Mouse (Mus musculus) limb, embryonic 12.5 days (tissue): ENCODE measurements around the gene Tdpoz5. TPM values are rescaled to one million over a fixed set of nuclear protein-coding genes. Genes with fewer than 3 reads are reported as not detected.
"Not testable (repeated sequence)": the region's sequence is repeated elsewhere in the genome, so short reads cannot be mapped to it uniquely, and the experiment has no call there.

Experiments used
- ATAC-seq: fragments of 200-750 bp; cut with Nextera tagmentation; 2 replicates; pipeline ENCODE4 v1.8.0; 2017; ENCODE audit warnings: low read depth, moderate TSS enrichment; ENCODE audit not compliant: insufficient number of reproducible peaks, insufficient read depth, low FRiP score, low TSS enrichment
- H3K27ac ChIP-seq: fragments of 300-500 bp; sonication (generic); 2 replicates; pipeline ENCODE4 v1.5.1; 2016; ENCODE audit warnings: mild to moderate bottlenecking, moderate library complexity
- H3K27me3 ChIP-seq: fragments of 300-500 bp; sonication (generic); 2 replicates; pipeline ENCODE4 v1.6.1; 2016; ENCODE audit warnings: mild to moderate bottlenecking, moderate library complexity
- H3K36me3 ChIP-seq: fragments of 300-500 bp; sonication (generic); 2 replicates; pipeline ENCODE4 v1.6.1; 2016; ENCODE audit warnings: mild to moderate bottlenecking, moderate library complexity
- H3K4me1 ChIP-seq: fragments of 300-500 bp; sonication (generic); replicated peaks from 2 replicates; pipeline ENCODE4 v1.6.1; 2016
- H3K4me2 ChIP-seq: fragments of 300-500 bp; sonication (generic); 2 replicates; pipeline ENCODE4 v1.6.1; 2016; ENCODE audit warnings: mild to moderate bottlenecking, moderate library complexity
- H3K4me3 ChIP-seq: fragments of 300-500 bp; sonication (generic); replicated peaks from 2 replicates; pipeline ENCODE4 v1.5.1; 2016; ENCODE audit warnings: mild to moderate bottlenecking
- H3K9ac ChIP-seq: fragments of 300-500 bp; sonication (generic); replicated peaks from 2 replicates; pipeline ENCODE4 v1.6.1; 2016; ENCODE audit warnings: mild to moderate bottlenecking, moderate library complexity
- H3K9me3 ChIP-seq: fragments of 300-500 bp; sonication (generic); 2 replicates; pipeline ENCODE4 v1.6.1; 2016; ENCODE audit warnings: mild to moderate bottlenecking, moderate library complexity
- WGBS: fragments of 180-500 bp; shearing (Covaris S2); methylation state at CpG from one replicate; pipeline ENCODE4 v1.1.7; 2016; 5-methylcytosine and 5-hydroxymethylcytosine counted together
- polyA plus RNA-seq: library from polyadenylated mRNA; unstranded; fragments of >200 nt; fragmentation: Nextera tagmentation; extraction: Ambion mirVana; gene quantifications from 2 replicates; pipeline ENCODE4 v1.2.1, GENCODE M21; 2016

Gene Tdpoz5
- not detected in 2 replicates for polyA plus RNA-seq

GRCm38 (mm10) chr3:93961214-93961613, at the start of gene Tdpoz5:
Gene Tdpoz5 (minus strand): TSS chr3:93961314.
- not testable (repeated sequence) for H3K36me3 ChIP-seq, H3K9me3 ChIP-seq, H3K4me1 ChIP-seq, H3K4me3 ChIP-seq, H3K4me2 ChIP-seq, H3K27ac ChIP-seq, H3K9ac ChIP-seq, ATAC-seq, H3K27me3 ChIP-seq
- WGBS, result 73% methylated on average over 3 of the region's 4 CpGs

- H3K4me3 ChIP-seq, H3K27ac ChIP-seq, H3K27me3 ChIP-seq, H3K4me1 ChIP-seq, ATAC-seq, H3K9me3 ChIP-seq, H3K4me2 ChIP-seq, H3K36me3 ChIP-seq, H3K9ac ChIP-seq: not testable (repeated sequence)
- WGBS, result 92% methylated on average over 6 of the region's 6 CpGs
These were observed 7.8 kb upstream of the Tdpoz5 start for GRCm38 (mm10) chr3:93968938-93969337.

GRCm38 (mm10) chr3:93943443-93943842, 17.7 kb downstream of the Tdpoz5 start, which contains the start of gene Gm9117:
Gene Gm9117 (minus strand): TSS chr3:93943543.
- H3K27ac ChIP-seq, H3K9me3 ChIP-seq, H3K36me3 ChIP-seq, H3K4me2 ChIP-seq, H3K4me3 ChIP-seq, H3K27me3 ChIP-seq, H3K4me1 ChIP-seq, H3K9ac ChIP-seq, ATAC-seq: not testable (repeated sequence)
- 84% methylated on average over 4 of the region's 4 CpGs for WGBS

GRCm38 (mm10) chr3:93938386-93938785, 22.7 kb downstream of the Tdpoz5 start:
- no CpG with 5 or more reads among the region's 3 CpGs for WGBS

More at GRCm38 (mm10) chr3:93938386-93938785, 22.7 kb downstream of the Tdpoz5 start:
- H3K4me1 ChIP-seq, H3K9ac ChIP-seq, H3K27me3 ChIP-seq, ATAC-seq, H3K4me2 ChIP-seq, H3K27ac ChIP-seq, H3K9me3 ChIP-seq, H3K4me3 ChIP-seq, H3K36me3 ChIP-seq: not testable (repeated sequence)

Other genes with a start within 250 kb of the Tdpoz5 start
- not detected in 2 replicates for gene Gm5773, start 188.3 kb downstream of the Tdpoz5 start, polyA plus RNA-seq
- gene Tdpoz4, start 164.9 kb downstream of the Tdpoz5 start, polyA plus RNA-seq, result not detected in 2 replicates
- gene Tdpoz3, start 135.3 kb downstream of the Tdpoz5 start, polyA plus RNA-seq, result not detected in 2 replicates
- not detected in 2 replicates for gene Gm9117, start 17.8 kb downstream of the Tdpoz5 start, polyA plus RNA-seq
- not detected in 2 replicates for gene Gm9125, start 93.6 kb upstream of the Tdpoz5 start, polyA plus RNA-seq
- gene Gm10697, start 111.3 kb upstream of the Tdpoz5 start, polyA plus RNA-seq, result not detected in 2 replicates
- gene Gm10696, start 216.9 kb upstream of the Tdpoz5 start, polyA plus RNA-seq, result not detected in 2 replicates
- not detected in 2 replicates for gene Gm5286, start 235.4 kb upstream of the Tdpoz5 start, polyA plus RNA-seq